Mouse (Mus musculus) left cerebral cortex, postnatal 10 days (tissue): ENCODE data around the gene Gm12166. TPM values are rescaled to one million over a fixed set of nuclear protein-coding genes. Genes with fewer than 3 reads are reported as not detected.
"Not testable (repeated sequence)": the region's sequence is repeated elsewhere in the genome, so short reads cannot be mapped to it uniquely, and the experiment has no call there.

Experiments used
- DNase-seq, 2 experiments: peaks; one replicate each; pipeline ENCODE4 v3.0.0; 2021 to 2022; ENCODE audit warnings: low spot score in 2 of 2, mixed read lengths in 1 of 2; ENCODE audit errors: extremely low spot score in 1 of 2
- intact Hi-C: fragments of 180-260 bp; cut with DNase I; formaldehyde crosslinking; loops from one replicate; pipeline ENCODE4 v1.15.1; 2025
- total RNA-seq, 2 experiments: library from RNA; stranded (reverse); gene quantifications; 2 replicates each; pipeline ENCODE4 v1.2.3; 2021

Gene Gm12166
- total RNA-seq, 2 experiments from 2014 or later: 3.1 to 3.3 TPM

DNA sequence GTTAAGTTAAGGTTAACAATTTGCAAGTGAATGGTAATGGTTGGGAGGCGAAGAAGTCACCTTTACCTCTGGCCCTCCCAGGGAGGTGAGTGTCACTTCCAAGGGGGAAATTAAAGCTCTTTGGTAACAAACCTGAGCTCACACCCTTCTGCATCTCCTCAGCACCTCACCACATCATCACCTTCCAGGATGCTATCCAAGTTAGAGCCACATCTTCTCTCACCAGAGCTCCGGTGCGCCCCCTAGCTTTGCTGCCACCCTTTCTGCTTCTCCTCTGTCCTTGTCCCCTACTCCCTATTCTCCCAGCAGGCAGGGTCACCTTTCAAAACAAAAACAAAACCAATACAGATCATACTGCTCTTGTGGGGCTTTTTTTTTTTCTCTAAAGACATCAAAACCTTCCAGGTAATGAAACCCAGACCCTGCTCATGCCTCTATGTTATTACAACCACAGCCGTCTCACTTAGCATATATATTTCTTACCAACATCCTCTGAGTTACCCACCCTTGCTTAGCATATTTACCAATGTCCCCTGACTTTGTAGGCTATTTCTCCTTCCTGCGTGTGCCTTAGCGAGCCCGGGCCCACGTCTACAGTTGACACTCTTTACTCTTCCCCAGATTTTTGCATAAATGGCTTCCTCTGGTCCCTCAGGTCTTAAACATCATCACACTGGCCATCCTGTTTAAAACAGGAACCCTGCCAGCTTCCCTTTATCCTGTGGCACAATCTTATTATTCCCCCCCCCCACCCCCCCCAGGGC is 7.9 kb upstream of the Gm12166 start:
- no peak for DNase-seq
- intact Hi-C loops: loop anchor here (5.0 kb wide), 3 partner anchors 72 to 142 kb away; partner anchors contain the start of gene Thg1l

DNA sequence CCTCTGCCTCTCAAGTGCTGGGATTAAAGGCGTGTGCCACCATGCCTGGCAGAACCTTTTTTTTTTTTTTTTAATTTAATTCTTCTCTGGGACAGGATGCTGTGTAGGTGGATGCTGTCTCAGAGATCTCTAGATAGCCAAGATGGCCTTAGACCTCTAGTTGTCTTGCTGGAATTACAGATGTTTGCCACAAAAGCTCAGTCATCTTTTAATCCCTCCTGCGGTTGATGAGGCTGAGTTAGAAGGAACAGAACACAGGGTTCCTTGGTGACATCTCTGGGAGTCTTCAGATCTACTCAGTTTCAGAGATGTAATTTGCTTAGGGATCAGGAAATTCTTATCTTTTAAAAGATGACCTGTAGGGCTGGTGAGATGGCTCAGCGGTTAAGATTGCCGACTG is 6.8 kb upstream of the Gm12166 start:
- intact Hi-C loops: loop anchor here (5.0 kb wide), 3 partner anchors 73 to 143 kb away; partner anchors contain the start of gene Thg1l
- no peak for DNase-seq

DNA sequence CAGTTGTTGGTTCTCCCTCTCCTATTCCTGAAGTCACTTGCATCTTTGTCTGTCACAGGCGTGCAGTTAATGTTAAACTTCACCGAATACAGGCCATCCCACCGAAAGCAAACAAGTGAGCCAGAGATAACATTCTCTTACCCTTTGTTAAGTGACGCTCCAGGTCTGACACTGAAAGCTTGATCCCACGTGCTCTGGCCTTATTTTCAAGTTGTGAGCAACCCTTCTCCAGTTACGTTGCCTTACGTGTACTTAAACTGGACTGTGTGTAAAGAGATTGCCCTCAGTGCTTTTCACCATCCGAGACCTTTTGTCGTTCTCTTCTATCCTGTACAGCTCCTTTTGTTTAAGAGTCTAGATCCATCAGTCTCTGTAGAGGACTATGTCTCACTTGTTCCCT is 5.9 kb upstream of the Gm12166 start:
- intact Hi-C loops: loop anchor here (5.0 kb wide), 3 partner anchors 74 to 144 kb away; partner anchors contain the start of gene Thg1l

DNA sequence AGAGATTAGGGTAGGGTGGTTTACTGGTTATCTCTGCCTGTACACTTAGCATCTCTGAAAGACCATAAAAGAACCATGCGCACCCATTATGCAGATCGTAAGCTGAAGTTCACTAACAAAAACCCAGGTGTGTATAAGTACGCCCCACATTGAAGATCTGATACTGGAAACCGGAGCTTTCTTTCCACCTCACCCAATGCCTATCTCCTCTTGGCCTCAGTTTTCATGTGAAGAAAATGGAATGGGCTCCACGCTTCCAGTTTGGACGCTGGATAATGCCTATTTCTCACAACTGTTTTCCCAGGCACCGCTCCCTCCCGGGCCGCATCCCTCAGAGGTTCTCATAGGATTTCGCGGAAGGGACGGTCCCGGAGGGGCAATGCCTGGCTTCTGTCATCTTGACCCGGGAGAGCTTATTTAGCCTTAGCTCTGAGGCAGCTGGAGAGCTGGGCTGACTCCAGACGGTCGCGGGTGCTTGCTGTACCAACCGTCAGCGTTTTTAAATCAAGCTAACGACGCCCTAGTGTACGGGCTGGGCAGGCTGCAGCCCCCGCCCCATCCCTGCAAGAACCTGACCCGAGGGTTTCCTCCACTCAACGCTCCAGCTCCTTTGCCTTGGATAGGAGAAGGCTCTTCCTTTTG is 4.8 kb upstream of the Gm12166 start:
- DNase-seq: peak in 1 of 2 experiments; percentile 52
- intact Hi-C loops: loop anchor here (5.0 kb wide), 3 partner anchors 75 to 145 kb away; partner anchors contain the start of gene Thg1l

More for the DNA sequence above, 5.9 kb upstream of the Gm12166 start:
- DNase-seq: no peak

DNA sequence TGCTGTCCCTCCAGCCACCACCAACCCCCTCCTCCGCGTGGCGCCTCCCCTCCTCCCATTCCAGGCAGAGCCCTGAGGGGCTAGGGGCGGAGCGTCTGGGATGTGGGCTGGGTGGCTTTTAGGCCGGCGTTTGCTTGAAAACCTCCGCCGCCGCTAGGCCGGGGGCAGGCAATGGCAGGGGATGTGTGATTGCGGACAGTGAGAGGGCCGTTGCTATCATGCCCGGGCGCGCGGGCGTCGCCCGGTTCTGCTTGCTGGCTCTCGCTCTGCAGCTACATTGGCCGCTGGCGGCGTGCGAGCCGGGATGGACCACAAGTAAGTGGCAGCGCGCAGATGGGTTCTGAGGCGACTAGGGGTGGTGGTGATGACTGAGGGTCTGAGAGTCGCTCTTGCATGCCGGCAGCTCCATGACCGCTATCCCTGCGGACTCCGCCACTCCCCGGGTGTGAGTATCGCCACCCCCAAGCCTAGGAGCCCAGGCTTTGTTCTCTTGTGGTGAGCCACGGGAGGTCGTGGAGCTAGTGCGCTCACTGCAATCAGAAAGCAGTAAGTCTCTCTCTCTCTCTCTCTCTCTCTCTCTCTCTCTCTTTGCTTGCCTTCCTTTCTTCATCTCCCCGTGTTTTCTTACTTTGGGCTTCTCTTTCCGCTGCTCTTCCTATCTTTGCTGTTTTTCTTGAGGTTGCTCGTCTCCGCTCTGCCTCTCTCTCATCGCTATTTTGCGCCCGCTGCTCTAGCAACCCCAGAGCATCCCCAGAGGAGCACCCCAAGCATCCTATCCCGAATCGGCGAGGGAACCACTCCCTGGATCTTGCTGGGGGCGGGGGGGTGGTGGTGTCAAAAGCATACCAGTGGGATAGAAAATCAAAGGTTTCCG is 4.0 kb upstream of the Gm12166 start, which contains the start of gene Adam19:
TSS of gene Adam19 (plus strand) at position 97 of the 874 bp plus-strand sequence.
- intact Hi-C loops: loop anchor here (5.0 kb wide), 3 partner anchors 76 to 146 kb away; partner anchors contain the start of gene Thg1l
- DNase-seq: peak; percentile 54 to 88

DNA sequence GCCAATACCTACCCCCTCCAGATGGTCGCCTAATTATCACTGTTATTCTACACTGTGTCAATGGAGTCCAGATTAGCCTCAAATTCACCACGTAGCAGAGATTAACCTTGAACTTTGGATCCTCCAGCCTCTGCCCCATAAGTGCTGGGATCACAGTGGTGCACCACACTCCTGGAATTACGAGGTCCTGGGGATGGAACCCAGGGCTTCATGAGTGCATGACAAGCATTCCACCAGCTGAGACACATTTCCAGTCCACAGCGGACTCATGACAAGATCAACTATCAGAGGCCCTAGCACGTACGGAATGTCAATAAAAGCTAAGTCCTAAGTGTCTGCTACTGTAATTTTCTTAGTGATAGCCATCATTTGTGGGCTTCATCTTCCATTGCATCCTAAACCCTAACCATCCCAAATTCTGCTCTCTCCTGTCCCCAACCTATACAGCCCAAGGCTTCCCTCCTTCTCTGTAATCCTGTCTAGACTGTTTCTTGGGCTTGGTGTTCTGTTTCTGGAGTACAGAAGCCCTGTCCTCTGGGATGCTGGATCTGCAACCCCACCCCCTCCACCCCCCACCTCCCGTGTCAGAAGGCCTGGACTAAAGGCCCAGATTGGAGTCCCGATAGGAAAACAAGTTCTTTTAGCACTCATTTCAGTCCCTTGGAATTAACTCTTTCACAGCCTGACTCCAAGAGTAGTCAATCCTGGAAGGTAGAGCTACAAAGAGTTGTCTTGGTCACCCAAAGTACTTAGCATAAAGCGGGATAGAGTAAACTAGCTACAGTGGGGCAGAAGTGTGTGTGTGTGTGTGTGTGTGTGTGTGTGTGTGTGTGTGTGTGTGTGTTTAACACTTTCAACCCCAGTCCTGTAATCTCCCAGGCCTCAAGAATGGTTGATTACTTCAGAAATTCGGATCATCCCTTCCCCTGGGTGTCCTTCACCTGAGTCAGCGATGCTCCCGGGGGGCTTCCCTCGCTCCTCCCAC is 3.1 kb upstream of the Gm12166 start:
- intact Hi-C loops: loop anchor here (5.0 kb wide), 3 partner anchors 77 to 147 kb away; partner anchors contain the start of gene Thg1l
- no peak for DNase-seq

DNA sequence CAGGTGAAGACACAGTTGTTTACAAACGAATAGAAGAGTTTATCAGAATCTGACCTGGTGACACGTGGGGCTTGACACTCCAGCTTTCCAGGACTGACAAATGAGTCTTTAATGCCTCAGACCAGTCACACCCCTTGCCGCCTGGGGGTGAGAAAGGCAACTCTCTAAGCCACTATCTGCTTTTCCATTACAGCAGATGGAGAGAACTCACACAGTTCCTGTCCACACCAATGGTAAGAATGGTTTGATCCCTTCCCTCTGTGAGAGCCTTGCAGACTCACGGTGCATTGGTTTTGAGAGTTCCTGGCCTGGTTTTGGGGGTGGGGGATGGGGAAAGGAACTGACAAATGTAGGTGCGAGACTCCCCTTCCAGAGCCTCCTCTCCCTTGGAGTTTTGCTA is 2.2 kb upstream of the Gm12166 start:
- no peak for DNase-seq

DNA sequence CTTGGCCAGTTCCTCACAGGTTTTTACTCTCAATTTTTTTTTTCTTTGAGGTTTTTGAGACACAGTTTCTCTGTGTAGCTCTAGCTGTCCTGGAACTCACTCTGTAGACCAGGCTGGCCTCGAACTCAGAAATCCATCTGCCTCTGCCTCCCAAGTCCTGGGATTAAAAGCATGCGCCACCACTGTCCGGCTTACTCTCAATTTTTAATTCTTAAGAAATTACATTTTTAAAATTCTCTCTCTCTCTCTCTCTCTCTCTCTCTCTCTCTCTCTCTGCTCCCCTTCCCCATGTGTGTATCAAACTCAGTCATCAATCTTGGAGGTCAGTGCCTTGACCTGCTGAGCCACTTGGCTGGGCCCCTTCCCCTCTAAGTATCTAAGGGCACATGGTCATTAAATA is 1.3 kb upstream of the Gm12166 start:
- DNase-seq, intact Hi-C loops: not testable (repeated sequence)

More for the DNA sequence above, 2.2 kb upstream of the Gm12166 start:
- intact Hi-C loops: no loop called here

DNA sequence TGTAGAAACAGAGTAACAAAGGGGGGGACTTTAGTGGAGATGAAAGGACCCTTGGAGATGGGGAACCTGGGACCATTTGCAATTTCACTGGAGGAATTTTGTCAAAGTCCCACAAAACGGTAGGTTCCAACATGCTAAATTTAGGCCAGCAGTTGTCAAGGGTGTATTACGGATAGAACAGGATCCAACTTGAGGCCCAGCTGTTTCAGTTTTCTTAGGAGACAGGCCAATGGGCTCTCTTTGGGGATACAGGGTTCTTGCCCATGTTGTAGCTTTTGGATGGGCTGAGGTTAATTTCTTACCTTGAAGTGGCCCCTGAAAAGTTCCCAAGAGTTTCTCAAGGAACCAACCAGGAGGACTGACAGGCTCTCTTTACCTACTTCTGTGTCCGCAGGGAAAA is 4.9 kb downstream of the Gm12166 start:
- DNase-seq: no peak
- intact Hi-C loops: no loop called here

DNA sequence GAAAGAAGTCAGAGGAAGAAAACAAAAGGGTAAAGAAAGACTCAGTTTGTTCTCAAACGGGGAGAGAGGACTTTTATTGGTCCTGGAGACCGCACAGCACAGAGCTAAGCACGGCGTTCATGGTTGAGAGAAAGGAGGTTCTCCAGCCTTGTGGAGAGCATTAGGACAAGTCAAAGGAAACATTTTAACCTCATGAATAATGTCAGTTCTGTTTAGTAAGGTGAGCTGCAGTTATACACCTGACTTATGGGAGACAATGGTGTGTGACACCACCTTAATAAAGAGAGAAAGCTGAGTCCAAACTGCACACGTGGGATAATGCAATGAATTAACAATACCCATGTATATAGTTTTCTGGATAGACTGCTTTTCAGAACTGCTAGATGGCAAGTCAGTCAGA is 7.3 kb downstream of the Gm12166 start:
- intact Hi-C loops: no loop called here
- DNase-seq: no peak

DNA sequence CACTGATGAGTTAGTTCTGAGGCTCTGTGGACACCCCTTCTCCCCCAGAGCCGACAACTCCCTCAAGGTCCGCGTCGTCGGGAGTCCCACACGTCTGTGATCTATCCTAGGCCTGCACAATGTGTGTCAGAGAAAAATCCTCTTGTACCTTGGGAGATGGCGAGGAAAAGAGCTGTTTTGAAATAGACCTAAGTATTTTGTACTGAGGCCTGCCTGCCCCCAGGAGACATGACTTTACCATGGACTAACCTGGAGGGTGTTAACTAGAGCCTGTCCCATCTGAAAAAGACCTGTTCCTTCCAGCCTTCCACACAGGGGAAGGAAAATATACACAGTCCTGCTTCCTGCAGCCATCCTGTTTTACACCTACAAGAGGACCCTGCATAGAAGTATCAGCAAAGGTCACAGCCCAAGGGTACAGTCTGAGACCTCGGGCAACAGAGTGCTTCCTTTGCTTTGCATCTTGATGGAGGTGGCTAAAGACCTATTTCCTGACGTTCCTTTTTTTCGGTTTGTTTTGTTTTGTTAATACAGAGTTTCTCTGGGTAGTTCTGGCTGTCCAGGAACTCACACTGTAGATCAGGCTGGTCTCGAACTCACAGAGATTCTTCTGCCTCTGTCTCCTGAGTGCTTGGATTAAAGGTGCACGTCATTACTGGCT is 10.4 kb downstream of the Gm12166 start:
- no peak for DNase-seq
- intact Hi-C loops: no loop called here

DNA sequence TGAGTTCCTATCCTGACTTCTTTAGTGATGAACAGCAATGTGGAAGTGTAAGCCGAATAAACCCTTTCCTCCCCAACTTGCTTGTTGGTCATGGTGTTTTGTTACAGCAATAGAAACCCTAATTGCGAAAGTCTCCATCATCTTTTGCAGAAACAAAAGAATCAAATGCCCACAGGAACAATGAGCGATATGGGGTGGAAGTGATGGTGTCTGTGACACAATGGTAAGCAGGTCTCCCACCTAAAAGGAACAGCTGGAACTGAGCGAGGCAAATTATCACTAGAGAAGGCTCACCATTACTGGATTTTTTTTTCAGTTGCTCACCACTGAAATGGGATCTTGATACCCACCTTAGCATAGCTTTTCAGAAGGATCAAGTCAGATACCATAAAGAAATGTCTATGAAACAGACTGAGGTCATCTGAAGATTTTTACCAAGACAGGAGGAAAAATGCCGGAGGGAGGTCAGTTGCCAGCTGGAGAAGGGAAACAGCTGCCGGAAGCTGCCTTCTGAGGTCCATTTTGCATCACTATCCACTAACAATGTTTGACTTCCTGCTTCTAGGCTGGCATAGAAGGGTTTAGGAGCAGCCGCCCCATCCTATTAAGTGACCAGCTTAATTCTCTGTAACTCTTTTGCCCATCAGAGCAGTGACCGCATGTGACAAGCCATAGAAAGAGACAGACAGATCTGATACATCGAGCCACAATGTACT is 11.1 kb downstream of the Gm12166 start:
- DNase-seq: no peak
- intact Hi-C loops: no loop called here

DNA sequence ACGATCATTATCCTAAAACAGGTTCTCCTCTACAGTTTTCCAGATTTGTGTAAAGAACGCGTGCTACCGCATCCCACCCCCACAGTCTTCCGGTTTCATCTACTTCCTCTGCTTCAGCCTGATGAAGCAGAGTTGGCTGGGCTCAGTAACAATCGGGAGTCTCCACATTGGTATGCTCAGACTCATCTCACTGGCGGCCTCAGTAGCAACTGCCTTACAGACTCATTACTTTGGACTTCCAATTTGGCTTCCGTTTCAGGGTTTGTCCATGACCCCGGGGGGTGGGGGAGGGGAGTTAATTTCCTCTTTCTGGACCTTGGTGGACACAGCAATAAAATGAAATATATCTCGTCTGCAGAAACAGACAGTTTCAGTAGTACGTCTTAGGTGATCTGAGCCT is 12.8 kb downstream of the Gm12166 start:
- DNase-seq: peak in 1 of 2 experiments; percentile 48

DNA sequence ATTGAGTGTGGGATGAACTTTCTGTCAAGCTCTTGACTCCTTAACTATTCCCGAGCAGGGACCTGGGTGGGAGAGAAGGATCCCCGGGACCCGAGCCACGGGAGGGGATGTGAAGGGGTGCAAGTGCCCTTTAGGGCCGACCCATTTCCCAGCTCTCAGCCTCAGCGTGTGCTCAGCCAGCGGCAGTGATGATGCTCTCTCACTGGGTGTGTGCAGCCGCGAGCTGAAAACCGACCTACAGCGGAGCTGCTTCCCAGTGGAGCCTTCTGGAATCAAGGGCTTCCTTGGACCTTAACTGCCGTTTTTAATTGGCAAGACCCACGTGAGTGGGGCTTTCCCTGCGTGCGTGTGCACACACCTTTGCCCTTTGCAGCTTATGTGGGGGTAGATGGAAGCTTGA is 13.2 kb downstream of the Gm12166 start:
- intact Hi-C loops: no loop called here
- DNase-seq: no peak

More for the DNA sequence above, 12.8 kb downstream of the Gm12166 start:
- intact Hi-C loops: no loop called here

DNA sequence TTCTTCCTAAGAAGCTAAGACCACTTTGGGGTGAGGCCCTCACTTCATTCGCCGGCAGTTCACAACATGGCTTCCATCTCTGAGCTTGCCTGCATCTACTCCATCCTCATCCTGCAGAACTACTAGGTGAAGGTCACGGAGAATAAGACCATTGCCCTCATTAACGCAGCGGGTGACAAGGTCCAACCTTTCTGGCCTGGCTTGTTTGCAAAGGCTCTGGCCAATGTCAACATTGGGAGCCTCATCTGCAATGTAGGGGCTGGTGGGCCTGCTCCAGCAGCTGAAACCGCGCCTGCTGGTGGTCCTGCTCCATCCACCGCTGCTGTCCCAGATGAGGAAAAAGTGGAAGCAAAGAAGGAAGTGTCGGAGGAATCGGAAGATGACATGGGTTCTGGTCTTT is 15.7 kb downstream of the Gm12166 start:
- intact Hi-C loops: no loop called here
- DNase-seq: no peak

DNA sequence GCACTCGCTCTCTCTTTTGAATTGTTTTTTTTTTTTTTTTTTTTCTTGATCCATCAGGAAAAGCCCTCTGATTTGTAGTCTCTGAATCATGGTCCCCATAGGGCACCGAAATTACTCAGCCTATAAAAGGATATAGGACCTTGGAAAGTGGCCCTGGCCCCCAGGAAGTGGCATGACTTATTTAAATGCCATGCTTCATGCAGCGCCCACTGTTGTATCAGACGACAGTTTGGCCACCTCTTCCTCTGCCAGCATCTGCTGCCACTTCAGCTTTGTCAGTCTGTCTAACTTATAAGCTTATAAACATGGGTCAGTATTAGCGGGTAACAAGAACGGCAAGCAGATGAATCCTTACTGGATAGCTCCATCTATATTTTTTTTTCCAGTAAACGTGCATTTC is 19.2 kb downstream of the Gm12166 start:
- intact Hi-C loops: no loop called here
- no peak for DNase-seq

DNA sequence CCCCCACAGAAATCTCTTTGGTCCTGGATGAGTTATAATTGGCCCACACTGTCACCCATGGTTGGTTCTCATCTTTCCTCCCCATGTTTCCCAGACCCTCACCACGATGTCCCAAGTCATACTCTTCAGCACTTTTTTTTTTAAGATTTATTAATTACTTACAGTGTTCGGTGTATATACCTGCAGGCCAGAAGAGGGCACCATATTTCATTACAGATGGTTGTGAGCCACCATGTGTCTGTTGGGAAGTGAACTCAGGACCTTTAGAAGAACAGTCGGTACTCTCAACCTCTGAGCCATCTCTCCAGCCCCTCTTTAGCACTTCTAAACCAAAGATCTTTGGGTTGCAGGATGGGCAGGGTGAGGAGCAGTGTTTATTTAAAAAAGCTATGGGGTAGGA is 20.7 kb downstream of the Gm12166 start:
- no peak for DNase-seq
- intact Hi-C loops: no loop called here
